Mouse (Mus musculus): ENCODE results near the gene Dgkh.
A peak's percentile ranks its signal among the peaks of the same experiment; 100 is the strongest.

Gene Dgkh

GRCm38 (mm10) chr14:78669986-78670385 lies 62.6 kb downstream of the Dgkh start:
- DNase-seq, result no peak

DNA sequence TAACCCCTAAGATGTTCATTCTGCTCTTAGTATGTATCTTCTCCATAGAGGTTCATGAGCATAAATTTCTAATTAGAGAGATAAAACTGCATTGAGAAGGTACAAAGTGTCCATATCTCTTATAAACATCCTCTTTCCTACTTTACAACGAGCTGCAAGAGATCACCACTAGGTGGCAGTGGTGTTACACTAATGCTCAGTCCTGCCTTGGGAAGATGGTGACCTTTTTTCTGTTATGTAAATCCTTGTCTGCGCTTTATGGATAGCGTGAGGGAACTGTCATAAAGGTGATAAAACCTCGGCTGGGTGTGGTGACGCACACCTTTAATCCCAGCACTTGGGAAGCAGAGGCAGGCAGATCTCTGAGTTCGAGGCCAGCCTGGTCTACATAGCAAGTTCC lies 64.3 kb downstream of the Dgkh start:
- DNase-seq, result peak; percentile 89

DNA sequence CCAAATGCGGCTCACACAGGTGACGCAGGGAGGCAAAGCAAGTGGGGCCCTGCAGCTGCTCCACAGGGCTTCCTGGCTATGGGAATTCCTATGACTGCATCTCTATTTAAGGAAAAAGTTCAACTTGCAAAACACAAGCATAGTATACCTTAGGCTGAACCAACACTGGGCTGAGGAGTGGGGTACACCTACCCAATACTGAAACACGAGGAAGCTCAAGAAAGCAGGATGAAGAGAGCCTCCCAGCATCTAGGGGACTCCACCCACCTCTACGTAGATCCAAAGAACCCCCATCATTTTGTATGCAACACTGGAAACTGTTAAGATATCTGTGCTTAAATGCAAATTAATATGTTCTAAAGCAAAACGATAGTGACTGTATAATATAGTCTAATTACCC lies 64.8 kb downstream of the Dgkh start:
- no peak for DNase-seq

DNA sequence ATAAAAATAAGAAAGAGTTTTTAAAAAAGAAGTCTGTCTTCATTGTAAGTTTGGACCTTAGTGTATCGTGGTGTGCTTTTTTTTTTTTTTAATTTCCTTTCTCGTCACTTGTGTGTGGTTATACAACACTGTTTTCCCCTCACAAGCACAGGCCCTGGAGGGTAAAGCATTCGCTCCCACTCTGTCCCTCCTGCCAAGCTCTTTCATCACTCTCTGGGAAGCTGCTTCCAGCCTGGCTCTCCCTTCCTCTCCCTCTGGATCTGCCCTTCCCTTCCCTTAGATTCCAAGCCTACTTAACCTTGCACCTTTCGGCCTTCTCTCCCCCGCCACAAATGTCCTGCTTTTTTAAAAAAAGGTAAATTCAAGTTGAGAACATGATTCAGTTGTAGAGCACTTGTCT lies 69.9 kb downstream of the Dgkh start:
- DNase-seq, result no peak

- DNase-seq, result no peak
Observed at GRCm38 (mm10) chr14:78661462-78661861, 71.1 kb downstream of the Dgkh start.

- DNase-seq, result no peak
Observed at GRCm38 (mm10) chr14:78658697-78659096, 73.9 kb downstream of the Dgkh start.

- DNase-seq, result no peak
Observed at GRCm38 (mm10) chr14:78656832-78657626, 75.5 kb downstream of the Dgkh start.

DNA sequence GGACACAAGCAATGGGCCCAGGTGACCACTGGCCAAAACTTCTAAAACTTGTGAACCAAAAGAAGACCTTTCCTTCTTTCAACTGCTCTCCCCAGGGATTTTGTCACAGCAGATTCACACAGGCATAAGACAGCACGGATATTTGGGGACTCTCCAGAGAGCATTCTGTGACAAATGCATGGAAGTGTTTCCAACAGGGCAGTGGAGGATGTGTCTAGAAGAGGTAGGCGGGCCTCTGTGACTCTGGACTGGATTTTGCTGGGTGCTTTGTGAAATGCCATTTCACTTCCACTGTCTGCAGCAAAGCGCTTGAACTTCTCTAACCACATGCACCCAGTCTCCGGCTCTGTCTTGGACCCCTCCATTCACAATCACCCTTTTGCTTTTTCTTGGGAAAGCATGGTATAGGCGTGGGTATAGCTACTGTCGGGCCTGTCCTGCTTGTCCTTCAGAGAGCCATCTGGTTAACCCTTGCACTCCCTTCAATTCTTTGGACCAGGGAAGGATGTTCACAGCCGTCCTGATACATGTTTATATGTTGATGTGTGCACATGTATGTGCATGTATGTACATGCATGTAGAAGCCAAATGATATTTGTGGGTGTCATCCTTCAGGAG lies 77.5 kb downstream of the Dgkh start:
- no peak for DNase-seq

- DNase-seq, result no peak
Observed at GRCm38 (mm10) chr14:78654196-78654595, 78.4 kb downstream of the Dgkh start.

GRCm38 (mm10) chr14:78653333-78653732 lies 79.2 kb downstream of the Dgkh start:
- no peak for DNase-seq

DNA sequence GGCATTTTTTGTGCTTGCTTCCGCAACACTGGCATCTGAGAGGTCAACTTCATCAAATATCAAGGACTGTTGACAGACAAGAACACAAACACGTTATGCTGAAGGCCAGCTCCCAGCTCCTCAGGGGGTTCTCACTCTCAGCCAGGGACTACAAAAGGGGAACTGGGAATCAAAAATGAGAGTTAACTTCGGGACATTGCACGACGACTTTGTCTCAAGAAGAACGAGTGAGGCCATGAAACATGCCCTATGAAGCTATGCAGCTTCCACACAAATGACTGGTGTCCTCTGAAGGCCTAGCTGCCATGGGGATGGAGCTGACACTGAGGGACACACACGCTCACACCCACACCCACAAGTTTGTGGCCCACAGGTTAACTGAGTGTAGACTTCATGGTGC lies 80.9 kb downstream of the Dgkh start:
- no peak for DNase-seq

DNA sequence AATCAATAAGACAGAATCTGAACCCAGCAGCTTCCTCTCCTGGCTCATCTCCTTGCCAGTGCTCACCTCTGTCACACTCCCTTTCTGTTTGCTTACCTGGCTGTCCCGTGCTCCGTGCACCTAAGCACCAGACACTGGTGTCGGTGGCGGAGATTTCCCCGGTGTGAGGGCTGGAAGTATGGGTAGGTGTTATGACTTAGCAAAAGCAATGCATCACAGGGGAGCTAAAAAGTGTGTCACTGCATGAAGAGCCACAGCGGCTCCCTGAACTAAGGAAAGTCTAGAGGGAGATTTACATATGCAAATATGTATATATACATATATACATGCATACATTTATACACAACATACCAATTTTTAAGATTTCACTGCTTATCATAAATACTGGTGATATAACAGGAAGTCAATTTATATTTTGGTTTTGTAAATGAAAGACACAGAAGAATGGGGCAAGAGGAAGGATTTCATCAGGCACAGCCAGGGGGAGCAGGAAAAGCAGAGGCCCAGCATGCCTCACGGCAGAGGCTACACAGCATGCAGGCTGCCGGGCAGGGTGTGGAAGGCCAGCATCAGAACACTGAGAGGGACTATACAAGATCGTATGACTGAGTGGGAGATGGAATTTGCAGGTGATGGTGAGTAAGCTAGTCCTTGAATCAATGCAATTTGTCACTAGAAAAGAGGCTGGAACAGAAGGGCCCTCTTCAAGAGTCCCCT lies 82.0 kb downstream of the Dgkh start:
- no peak for DNase-seq

DNA sequence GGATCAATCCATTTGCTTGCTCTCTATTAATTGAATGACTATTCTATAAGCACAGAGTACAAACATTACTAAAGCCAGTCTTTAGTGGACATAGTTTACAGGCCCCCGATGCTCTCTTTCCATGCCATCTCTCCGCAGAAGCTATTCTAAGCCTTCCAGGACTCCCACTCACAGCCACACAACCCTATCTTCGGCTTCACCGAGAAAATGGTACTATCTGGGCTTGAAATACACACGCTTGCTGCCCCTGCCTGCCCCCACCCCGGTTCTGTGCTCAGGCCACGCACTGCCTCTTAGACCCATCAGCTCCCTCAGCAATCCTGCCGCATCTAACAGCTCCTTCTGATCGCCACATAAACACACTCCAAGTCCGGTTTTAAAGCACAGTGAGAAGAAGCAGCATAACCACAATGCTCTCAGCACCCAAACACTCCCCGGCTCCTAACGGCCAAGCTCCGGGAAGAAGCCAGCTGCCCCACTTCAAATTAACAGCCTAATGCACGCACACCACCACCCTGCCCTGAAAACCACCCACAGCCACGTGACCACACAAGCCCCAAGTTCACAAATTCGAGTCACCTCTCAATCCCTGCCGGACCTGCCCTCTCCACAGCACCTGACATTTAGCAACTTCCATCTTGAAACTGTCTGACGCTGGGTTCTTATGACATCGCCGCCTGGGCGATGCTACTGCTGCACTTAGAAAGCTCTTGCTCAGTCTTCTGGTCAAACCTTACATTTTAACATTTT lies 82.9 kb downstream of the Dgkh start:
- DNase-seq, result peak; percentile 46

DNA sequence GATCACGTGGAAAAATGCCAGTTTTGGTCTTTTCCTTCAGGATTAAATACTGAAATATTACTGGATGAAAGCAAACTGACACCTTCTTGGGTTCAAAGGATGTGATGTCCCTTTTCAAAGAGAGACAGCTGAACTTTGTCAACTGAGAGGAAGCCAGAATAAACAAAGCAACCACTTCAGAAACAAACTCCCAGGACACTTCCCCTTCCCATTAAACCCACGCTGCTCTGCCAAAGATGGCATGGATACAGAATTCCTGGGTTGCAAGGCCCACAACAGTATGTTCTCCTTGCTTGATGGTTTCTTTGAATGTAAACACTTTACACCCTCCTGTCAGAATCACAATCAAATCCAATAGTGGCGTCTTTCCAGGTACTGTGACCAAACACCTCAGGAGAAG lies 87.0 kb downstream of the Dgkh start:
- DNase-seq, result no peak

DNA sequence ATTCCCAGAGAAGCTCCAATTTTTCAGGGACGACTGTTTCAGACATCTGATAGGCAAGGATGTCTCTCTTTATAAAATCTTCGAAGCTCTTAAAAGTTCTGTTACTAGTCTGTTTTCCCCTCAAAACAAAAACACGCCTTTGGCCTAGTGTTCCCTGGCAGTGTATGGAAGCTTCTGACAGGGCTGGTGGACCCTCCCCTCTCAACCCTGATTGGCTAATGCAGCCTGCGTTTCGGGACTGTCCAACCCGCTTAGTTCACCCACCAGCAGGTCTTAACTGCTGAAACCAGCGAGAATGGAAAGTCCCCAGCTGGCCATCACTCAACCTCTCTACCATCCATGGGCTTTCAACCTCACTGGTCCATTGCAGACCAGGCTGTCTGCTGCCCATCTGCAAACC lies 91.3 kb downstream of the Dgkh start:
- no peak for DNase-seq

GRCm38 (mm10) chr14:78639691-78640090 lies 92.9 kb downstream of the Dgkh start:
- DNase-seq, result no peak

- DNase-seq, result peak; percentile 26
Observed at GRCm38 (mm10) chr14:78635612-78636400, 96.8 kb downstream of the Dgkh start.

DNA sequence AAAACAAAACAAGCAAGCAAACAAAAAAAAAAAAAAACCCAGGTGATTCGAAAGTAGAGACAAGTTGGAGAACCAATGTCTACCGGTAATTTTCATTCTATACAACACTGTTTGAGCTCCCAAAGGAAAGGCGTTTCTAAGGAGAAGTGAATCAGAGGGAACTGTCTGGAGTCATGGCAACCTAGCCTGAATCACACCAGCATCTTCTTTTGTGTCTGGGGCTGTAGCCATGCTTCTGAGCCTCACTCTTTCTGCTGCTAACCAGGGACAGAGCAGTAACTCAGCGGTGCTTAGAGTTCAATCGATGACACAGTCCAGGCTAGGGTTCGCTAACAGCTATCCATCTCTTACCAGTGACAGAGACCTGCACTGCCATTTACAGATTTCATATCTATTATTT lies 99.8 kb downstream of the Dgkh start:
- DNase-seq, result no peak

DNA sequence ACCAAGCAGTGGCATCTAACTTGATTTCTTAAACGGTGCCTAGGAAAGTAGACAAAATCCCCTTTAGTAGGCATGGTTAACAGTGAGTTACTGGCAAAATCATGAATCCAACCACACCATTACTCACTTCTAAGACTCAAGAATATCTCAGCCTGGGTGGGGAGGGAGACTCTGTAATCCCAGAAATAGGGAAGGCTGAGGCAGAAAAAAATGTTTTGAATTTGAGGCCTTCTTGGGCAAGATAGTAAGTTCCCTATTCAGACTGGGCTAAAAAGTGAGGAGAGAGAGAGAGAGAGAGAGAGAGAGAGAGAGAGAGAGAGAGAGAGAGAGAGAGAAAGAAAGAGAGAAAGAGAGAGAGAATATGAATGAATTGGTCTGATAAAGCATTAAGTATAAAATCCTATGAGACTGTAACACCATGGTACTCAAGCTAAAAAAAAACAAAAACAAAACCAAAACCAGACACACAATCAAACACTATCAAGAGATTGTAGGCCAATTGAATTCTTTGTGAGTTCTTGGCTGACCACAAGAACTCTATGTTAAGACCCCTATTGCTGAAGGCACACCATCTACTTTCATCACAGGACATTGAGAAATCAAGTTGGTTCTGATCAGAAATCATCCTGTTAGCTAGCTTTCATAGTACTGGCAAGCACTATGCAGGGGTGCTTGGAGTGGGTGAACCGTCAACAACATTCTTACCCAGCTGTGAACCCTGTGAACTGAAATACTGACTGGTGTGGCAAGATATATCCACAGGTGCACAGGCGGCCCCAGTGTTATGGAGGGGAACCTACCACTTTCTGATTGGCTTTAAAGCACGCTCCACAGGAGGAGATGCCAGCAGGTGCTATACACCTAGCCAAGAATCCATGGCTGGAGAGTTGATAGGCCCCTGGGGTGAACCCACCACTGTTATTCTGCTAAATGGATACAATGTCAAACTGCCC lies 101.4 kb downstream of the Dgkh start:
- no peak for DNase-seq

GRCm38 (mm10) chr14:78627516-78628275 lies 104.9 kb downstream of the Dgkh start:
- peak; percentile 51 for DNase-seq
